Mouse (Mus musculus): ENCODE data around the gene Tmem132b.

The Tmem132b gene

GRCm38 (mm10) chr5:125794318-125794717 is 262.7 kb downstream of the Tmem132b start:
- no peak for DNase-seq

- DNase-seq: no peak
Observed at GRCm38 (mm10) chr5:125799622-125800021, 268.0 kb downstream of the Tmem132b start.

DNA sequence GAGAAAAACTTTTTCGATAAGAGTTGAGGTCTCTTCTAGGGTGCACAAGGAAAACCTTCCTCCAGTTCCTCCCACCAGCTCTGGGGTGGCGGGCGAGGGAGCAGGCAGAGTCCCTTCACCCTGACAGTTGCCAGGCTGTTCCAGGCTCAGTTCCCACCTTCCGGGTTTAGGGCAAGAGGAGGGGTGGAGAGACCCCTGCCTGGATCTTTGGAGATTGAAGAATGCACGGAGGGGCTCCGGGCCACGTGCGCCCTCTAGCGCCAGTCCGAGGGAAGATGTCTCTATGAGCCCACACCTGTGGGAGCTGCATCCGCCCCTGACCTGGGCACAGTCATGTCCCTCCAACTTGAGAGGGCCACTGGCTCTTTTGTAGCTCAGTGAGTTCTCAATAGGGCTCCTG is 268.5 kb downstream of the Tmem132b start:
- peak in 1 of 2 experiments; percentile 4 for DNase-seq

DNA sequence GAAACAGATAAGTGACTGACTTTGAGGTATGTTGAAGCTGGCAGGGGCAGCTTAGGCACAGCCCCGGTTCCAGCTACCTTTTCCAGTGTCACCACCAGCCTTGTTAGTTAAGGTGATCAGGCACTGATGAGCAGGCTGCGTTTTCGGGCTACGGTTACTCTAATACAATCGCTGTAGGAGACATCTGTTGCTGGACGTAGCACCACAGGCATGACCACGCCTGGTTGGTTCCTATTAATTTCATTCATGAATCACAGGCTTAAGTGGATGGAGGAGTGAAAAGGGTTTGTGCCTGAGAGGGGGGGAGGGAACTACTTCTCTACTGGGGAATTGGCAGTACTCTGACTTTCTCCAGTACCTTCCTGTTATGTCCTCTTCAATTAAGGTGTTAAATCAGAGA is 271.2 kb downstream of the Tmem132b start:
- no peak for DNase-seq

DNA sequence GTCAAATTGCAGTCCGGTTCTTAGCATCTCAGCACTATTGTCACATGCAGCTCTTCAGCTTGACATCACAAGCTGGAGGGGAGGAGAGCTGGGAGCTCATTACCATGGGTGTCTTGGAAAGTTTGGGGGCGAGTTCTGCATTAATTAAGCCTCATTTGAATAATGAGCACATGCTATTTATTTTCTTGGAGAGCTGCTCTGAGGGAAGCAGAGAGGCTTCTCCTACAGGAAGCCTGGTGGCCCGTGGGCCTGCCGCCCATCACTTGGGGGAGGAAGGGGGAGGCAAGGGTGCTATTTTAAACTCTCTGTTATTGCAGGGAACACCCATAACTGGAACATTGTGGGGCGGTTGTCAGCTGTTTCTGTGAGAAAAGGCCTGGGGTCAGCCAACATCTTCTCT is 273.8 kb downstream of the Tmem132b start:
- no peak for DNase-seq

GRCm38 (mm10) chr5:125807861-125808260 is 276.3 kb downstream of the Tmem132b start:
- no peak for DNase-seq

- no peak for DNase-seq
Observed at GRCm38 (mm10) chr5:125829342-125829741, 297.8 kb downstream of the Tmem132b start.

DNA sequence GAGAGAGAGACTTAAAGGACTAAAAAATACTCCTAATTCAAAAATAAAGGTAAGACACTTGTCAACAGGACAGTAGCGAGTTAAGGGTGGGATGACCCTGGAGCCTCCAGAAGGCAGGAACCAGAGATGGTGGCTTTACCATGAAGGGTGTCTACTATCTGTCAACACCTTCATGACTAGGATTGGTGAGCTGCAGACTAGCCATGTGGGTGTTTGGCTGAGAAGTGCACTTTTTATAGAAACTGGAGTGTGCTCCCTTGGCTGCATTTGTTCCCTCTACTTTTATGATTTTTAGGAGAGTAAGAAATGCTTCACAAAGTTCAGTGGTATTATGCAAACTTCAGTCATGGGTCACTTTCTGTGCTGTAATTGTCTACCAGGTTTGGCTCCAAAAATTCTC is 304.3 kb downstream of the Tmem132b start:
- no peak for DNase-seq

GRCm38 (mm10) chr5:125836761-125837160 is 305.2 kb downstream of the Tmem132b start:
- DNase-seq: no peak
